Mouse (Mus musculus) kidney, postnatal 0 days (tissue): ENCODE measurements around the gene Gins1. TPM values are rescaled to one million over a fixed set of nuclear protein-coding genes. Genes with fewer than 3 reads are reported as not detected.

Experiments
- ATAC-seq: fragments of 200-750 bp; cut with Nextera tagmentation; replicated peaks from 2 replicates; pipeline ENCODE4 v1.8.0; 2017; ENCODE audit warnings: low read depth, moderate number of reproducible peaks, moderate TSS enrichment, moderate library complexity; ENCODE audit not compliant: low FRiP score
- DNase-seq: peaks from one replicate; pipeline ENCODE4 v3.0.0-alpha.2; 2016; ENCODE audit warnings: low spot score
- H3K27ac ChIP-seq: fragments of 300-500 bp; sonication (generic); 2 replicates; pipeline ENCODE4 v1.5.1; 2014; ENCODE audit warnings: mild to moderate bottlenecking
- H3K27me3 ChIP-seq: fragments of 300-500 bp; sonication (generic); 2 replicates; pipeline ENCODE4 v1.6.1; 2014; ENCODE audit warnings: low read length, mixed read lengths; ENCODE audit not compliant: insufficient read depth
- H3K36me3 ChIP-seq: fragments of 300-500 bp; sonication (generic); 2 replicates; pipeline ENCODE4 v1.6.1; 2014; ENCODE audit warnings: low read length, mixed read lengths; ENCODE audit not compliant: insufficient read depth
- H3K4me1 ChIP-seq: fragments of 300-500 bp; sonication (generic); replicated peaks from 2 replicates; pipeline ENCODE4 v1.6.1; 2014; ENCODE audit warnings: antibody characterized with exemption, low read length, mixed read lengths; ENCODE audit not compliant: insufficient read depth
- H3K4me2 ChIP-seq: fragments of 300-500 bp; sonication (generic); 2 replicates; pipeline ENCODE4 v1.6.1; 2014; ENCODE audit warnings: mild to moderate bottlenecking, low read length, moderate library complexity, mixed read lengths
- H3K4me3 ChIP-seq: fragments of 300-500 bp; sonication (generic); replicated peaks from 2 replicates; pipeline ENCODE4 v1.5.1; 2014; ENCODE audit warnings: low read depth, low read length
- H3K9ac ChIP-seq: fragments of 300-500 bp; sonication (generic); 2 replicates; pipeline ENCODE4 v1.6.1; 2014; ENCODE audit warnings: low read depth, low read length
- H3K9me3 ChIP-seq: fragments of 300-500 bp; sonication (generic); replicated peaks from 2 replicates; pipeline ENCODE4 v1.6.1; 2016; ENCODE audit warnings: low read length, inconsistent platforms, mixed read lengths
- CTCF ChIP-seq: IDR thresholded peaks from 2 replicates; pipeline ENCODE4 v1.5.1; 2016; ENCODE audit warnings: antibody characterized with exemption, low read depth, mild to moderate bottlenecking, moderate library complexity
- WGBS: fragments of 180-500 bp; shearing (Covaris S2); extraction: QIAGEN DNeasy Blood & Tissue Kit; methylation state at CpG from one replicate; pipeline ENCODE4 v1.1.7; 2014; 5-methylcytosine and 5-hydroxymethylcytosine counted together
- polyA plus RNA-seq: library from polyadenylated mRNA; unstranded; fragments of >200 nt; fragmentation: Nextera tagmentation; extraction: Ambion mirVana; gene quantifications from 2 replicates; pipeline ENCODE4 v1.2.1, GENCODE M21; 2015

Gins1 gene
- polyA plus RNA-seq, 1 experiment from 2014 or later: 26.4 TPM

GRCm38 (mm10) chr2:150950056-150950455 is 44.9 kb downstream of the Gins1 start:
- no peak for DNase-seq
- WGBS: 93% methylated on average over 6 of the region's 6 CpGs
- H3K4me1 ChIP-seq: no peaks in the 10 kb centered on the region
- no peak for ATAC-seq
- no peak overlapping the region for H3K27ac ChIP-seq
- no peak for TF ChIP-seq CTCF
- 0 out of 2 replicates have a peak, but pooled peaks cover 3% of the 10 kb centered on the region for H3K36me3 ChIP-seq
- H3K4me3 ChIP-seq: no peak overlapping the region
- H3K9me3 ChIP-seq: no peaks in the 10 kb centered on the region
- no peak overlapping the region for H3K4me2 ChIP-seq
- no peaks in the 10 kb centered on the region for H3K27me3 ChIP-seq
- no peak overlapping the region for H3K9ac ChIP-seq

DNA sequence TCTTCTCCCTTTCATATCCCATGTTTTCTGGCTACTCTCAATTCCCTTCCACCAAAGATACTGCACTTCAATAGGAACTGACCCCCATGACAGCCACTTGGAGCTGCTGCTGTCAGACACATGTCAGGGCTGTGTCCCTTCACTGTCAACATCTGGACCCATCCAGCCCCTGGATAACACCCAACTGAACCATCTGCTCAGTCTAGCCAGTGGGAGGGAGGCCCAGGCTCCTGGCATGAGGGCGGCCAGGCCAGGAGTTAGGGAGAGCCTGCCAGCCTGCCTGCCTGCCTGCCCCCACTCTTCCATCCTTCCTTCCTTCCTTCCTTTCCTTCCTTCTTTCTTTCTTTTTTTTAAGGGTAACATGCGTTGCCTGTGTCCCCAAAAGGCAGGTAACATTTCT is 46.0 kb downstream of the Gins1 start:
- Histone ChIP-seq H3K9me3 (no peaks in the 10 kb centered on the region), H3K9ac (no peak overlapping the region)

GRCm38 (mm10) chr2:150955859-150956258 is 50.7 kb downstream of the Gins1 start:
- Histone ChIP-seq H3K36me3 (0 out of 2 replicates have a peak, but pooled peaks cover 4% of the 10 kb centered on the region), H3K4me3 (no peak overlapping the region), H3K9ac (no peak overlapping the region), H3K27me3 (no peaks in the 10 kb centered on the region), H3K9me3 (no peaks in the 10 kb centered on the region), H3K4me2 (no peak overlapping the region), H3K4me1 (no peaks in the 10 kb centered on the region), H3K27ac (no peak overlapping the region)
- DNase-seq: no peak
- 67% methylated on average over 1 of the region's 1 CpGs for WGBS
- ATAC-seq: no peak
- no peak for TF ChIP-seq CTCF

More for the DNA sequence above, 46.0 kb downstream of the Gins1 start:
- no peak for TF ChIP-seq CTCF
- Histone ChIP-seq H3K4me3 (no peak overlapping the region), H3K27me3 (no peaks in the 10 kb centered on the region), H3K4me2 (no peak overlapping the region), H3K36me3 (0 out of 2 replicates have a peak, but pooled peaks cover 7% of the 10 kb centered on the region), H3K4me1 (no peaks in the 10 kb centered on the region), H3K27ac (no peak overlapping the region)
- WGBS: 100% methylated on average over 2 of the region's 2 CpGs
- ATAC-seq (no peak), DNase-seq (no peak)

DNA sequence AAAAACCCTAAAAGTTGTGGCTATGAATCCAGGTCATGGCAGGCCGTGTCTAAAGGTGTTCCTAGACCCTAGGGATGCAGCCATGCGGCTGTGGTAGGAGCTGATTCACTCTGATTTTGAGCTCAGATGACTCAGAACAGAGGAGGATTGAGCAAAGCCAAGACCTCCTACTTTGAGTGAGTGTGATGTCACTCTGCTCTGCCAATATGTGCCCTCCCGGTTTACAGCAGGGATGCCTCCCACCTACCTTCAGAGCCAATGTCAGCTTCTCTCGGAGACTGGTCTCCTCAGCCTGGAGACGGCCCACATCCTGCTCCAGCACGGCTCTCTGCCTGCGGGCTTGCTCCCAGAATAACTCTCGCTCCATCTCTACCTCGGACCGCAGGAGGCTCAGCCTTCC is 54.3 kb downstream of the Gins1 start:
- no peak for ATAC-seq
- Histone ChIP-seq H3K4me2 (no peak overlapping the region), H3K9ac (no peak overlapping the region), H3K9me3 (no peaks in the 10 kb centered on the region), H3K4me3 (no peak overlapping the region), H3K27me3 (no peaks in the 10 kb centered on the region), H3K4me1 (no peaks in the 10 kb centered on the region), H3K36me3 (0 out of 2 replicates have a peak, but pooled peaks cover 4% of the 10 kb centered on the region), H3K27ac (no peak overlapping the region)
- TF ChIP-seq CTCF: no peak
- DNase-seq: no peak
- WGBS: 90% methylated on average over 10 of the region's 10 CpGs

GRCm38 (mm10) chr2:150963246-150963645 is 58.0 kb downstream of the Gins1 start:
- Histone ChIP-seq H3K4me1 (no peaks in the 10 kb centered on the region), H3K27me3 (no peaks in the 10 kb centered on the region), H3K4me2 (no peak overlapping the region), H3K9me3 (no peaks in the 10 kb centered on the region), H3K4me3 (no peak overlapping the region), H3K36me3 (no peaks in the 10 kb centered on the region), H3K9ac (no peak overlapping the region), H3K27ac (no peak overlapping the region)
- no peak for TF ChIP-seq CTCF
- WGBS: 94% methylated on average over 3 of the region's 3 CpGs
- ATAC-seq: no peak
- no peak for DNase-seq

DNA sequence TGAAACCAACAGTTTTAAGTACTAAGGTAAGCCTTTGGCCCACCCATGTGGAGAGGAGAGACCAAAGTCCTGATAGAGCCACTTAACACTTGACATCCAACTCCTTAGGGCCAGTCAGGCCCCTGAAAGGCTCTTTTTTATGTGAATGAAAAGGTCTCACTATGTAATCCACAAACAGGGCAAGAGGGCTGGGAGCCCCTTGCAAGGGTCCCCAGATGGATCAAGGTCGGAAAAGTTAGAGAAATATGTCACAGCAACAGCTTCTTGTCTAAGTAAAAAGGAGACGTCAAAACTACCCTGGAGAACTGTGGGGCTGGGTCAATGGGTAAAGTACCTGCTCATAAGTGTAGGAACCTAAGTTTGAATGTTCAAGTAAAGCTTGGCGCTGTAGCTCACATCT is 59.4 kb downstream of the Gins1 start:
- WGBS: 91% methylated on average over 3 of the region's 3 CpGs
- Histone ChIP-seq H3K4me1 (no peaks in the 10 kb centered on the region), H3K27me3 (no peaks in the 10 kb centered on the region), H3K4me3 (no peak overlapping the region), H3K9ac (no peak overlapping the region), H3K36me3 (no peaks in the 10 kb centered on the region), H3K4me2 (no peak overlapping the region), H3K27ac (no peak overlapping the region), H3K9me3 (no peaks in the 10 kb centered on the region)
- no peak for TF ChIP-seq CTCF
- no peak for ATAC-seq
- DNase-seq: no peak

- DNase-seq: no peak
- 86% methylated on average over 10 of the region's 10 CpGs for WGBS
- no peak for ATAC-seq
- 0 out of 2 replicates have a peak, but pooled peaks cover 4% of the 10 kb centered on the region for H3K36me3 ChIP-seq
- H3K4me2 ChIP-seq: no peak overlapping the region
- no peaks in the 10 kb centered on the region for H3K27me3 ChIP-seq
- H3K4me1 ChIP-seq: no peaks in the 10 kb centered on the region
- H3K9me3 ChIP-seq: no peaks in the 10 kb centered on the region
- no peak for TF ChIP-seq CTCF
- H3K27ac ChIP-seq: no peak overlapping the region
- no peak overlapping the region for H3K9ac ChIP-seq
- no peak overlapping the region for H3K4me3 ChIP-seq
Measured at GRCm38 (mm10) chr2:150965951-150966350, 60.8 kb downstream of the Gins1 start.
